Mouse (Mus musculus) lung, embryonic 14.5 days (tissue): ENCODE results near the gene Sco1. TPM values are rescaled to one million over a fixed set of nuclear protein-coding genes. Genes with fewer than 3 reads are reported as not detected.

Experiments used
- ATAC-seq: fragments of 200-750 bp; cut with Nextera tagmentation; 2 replicates; pipeline ENCODE4 v1.8.0; 2017; ENCODE audit warnings: mild to moderate bottlenecking, moderate TSS enrichment, moderate library complexity; ENCODE audit not compliant: insufficient read depth
- DNase-seq: peaks from one replicate; pipeline ENCODE4 v3.0.0-alpha.2; 2015
- H3K27ac ChIP-seq: fragments of 300-500 bp; sonication (generic); 2 replicates; pipeline ENCODE4 v1.5.1; 2014; ENCODE audit warnings: low read depth, mild to moderate bottlenecking, moderate library complexity
- H3K27me3 ChIP-seq: fragments of 300-500 bp; sonication (generic); 2 replicates; pipeline ENCODE4 v1.6.1; 2014; ENCODE audit warnings: low read length, control low read depth; ENCODE audit not compliant: insufficient read depth
- H3K36me3 ChIP-seq: fragments of 300-500 bp; sonication (generic); 2 replicates; pipeline ENCODE4 v1.6.1; 2014; ENCODE audit warnings: control low read depth; ENCODE audit not compliant: insufficient read depth
- H3K4me1 ChIP-seq: fragments of 300-500 bp; sonication (generic); 2 replicates; pipeline ENCODE4 v1.6.1; 2014; ENCODE audit warnings: antibody characterized with exemption, control low read depth; ENCODE audit not compliant: insufficient read depth
- H3K4me2 ChIP-seq: fragments of 300-500 bp; sonication (generic); 2 replicates; pipeline ENCODE4 v1.6.1; 2014; ENCODE audit warnings: mild to moderate bottlenecking
- H3K4me3 ChIP-seq: fragments of 300-500 bp; sonication (generic); 2 replicates; pipeline ENCODE4 v1.5.1; 2014; ENCODE audit warnings: low read depth, low read length
- H3K9ac ChIP-seq: fragments of 300-500 bp; sonication (generic); 2 replicates; pipeline ENCODE4 v1.6.1; 2014
- H3K9me3 ChIP-seq: fragments of 300-500 bp; sonication (generic); 2 replicates; pipeline ENCODE4 v1.6.1; 2016; ENCODE audit warnings: low read depth, low read length, control low read depth
- CTCF ChIP-seq: IDR thresholded peaks from 2 replicates; pipeline ENCODE4 v1.5.1; 2016; ENCODE audit warnings: antibody characterized with exemption, low read depth
- WGBS: fragments of 180-500 bp; shearing (Covaris S2); extraction: QIAGEN DNeasy Blood & Tissue Kit; methylation state at CpG from one replicate; pipeline ENCODE4 v1.1.7; 2014; 5-methylcytosine and 5-hydroxymethylcytosine counted together
- polyA plus RNA-seq: library from polyadenylated mRNA; unstranded; fragments of >200 nt; fragmentation: Nextera tagmentation; extraction: Ambion mirVana; gene quantifications from 2 replicates; pipeline ENCODE4 v1.2.1, GENCODE M21; 2014

Gene Sco1
- polyA plus RNA-seq, 1 experiment from 2014 or later = 20.3 TPM

DNA sequence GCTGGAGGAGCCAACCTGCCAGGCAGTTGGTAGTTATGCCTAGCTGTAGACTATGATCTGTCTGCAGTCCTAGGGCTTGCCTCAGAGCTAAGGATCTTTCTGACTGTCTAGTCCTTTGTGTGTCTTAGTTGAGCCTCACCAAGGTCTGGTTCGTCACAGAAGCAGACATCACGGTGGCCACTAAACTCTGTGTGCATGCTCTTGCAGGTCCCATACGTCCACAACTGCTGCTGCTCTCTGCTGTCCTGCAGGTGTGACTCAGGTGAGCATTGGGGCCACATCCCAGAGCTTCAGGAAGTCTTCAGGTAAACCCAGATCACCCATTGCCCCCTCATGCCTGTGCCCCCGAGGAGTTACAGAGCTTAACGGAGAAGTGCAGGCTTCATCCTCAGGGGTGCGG lies 26.4 kb downstream of the Sco1 start:
- Histone ChIP-seq H3K4me2 (no peak overlapping the region), H3K27me3 (peaks cover 3% of the 10 kb centered on the region; the same call in 1 of the 2 replicates), H3K36me3 (no peaks in the 10 kb centered on the region), H3K9ac (no peak overlapping the region), H3K4me1 (no peaks in the 10 kb centered on the region), H3K9me3 (no peaks in the 10 kb centered on the region), H3K4me3 (no peak overlapping the region), H3K27ac (no peak overlapping the region)
- ATAC-seq (no peak), DNase-seq (no peak)
- no peak for TF ChIP-seq CTCF
- WGBS = 80% methylated on average over 6 of the region's 6 CpGs

DNA sequence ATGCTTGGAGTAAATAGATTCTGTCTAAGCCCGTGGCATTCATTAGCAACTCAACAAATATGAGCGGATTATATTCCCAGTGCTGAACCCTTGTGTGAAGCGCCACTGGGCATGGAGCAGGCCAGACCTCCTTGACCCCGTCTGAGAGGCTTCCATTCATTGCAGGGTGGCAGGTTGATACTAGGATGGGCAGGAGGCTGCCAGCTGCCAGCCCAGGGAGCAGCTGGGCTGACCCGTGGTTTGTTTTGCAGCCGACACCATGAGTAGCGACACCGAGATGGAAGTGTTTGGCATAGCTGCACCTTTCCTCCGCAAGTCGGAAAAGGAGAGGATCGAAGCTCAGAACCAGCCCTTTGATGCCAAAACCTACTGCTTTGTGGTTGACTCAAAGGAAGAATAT lies 27.3 kb downstream of the Sco1 start:
- Histone ChIP-seq H3K27ac (no peak overlapping the region), H3K9ac (no peak overlapping the region), H3K27me3 (peaks cover 12% of the 10 kb centered on the region; the same call in 1 of the 2 replicates), H3K36me3 (no peaks in the 10 kb centered on the region), H3K4me3 (no peak overlapping the region), H3K4me2 (no peak overlapping the region), H3K9me3 (no peaks in the 10 kb centered on the region), H3K4me1 (no peaks in the 10 kb centered on the region)
- WGBS = 66% methylated on average over 11 of the region's 11 CpGs
- TF ChIP-seq CTCF = no peak
- no peak for ATAC-seq
- no peak for DNase-seq

DNA sequence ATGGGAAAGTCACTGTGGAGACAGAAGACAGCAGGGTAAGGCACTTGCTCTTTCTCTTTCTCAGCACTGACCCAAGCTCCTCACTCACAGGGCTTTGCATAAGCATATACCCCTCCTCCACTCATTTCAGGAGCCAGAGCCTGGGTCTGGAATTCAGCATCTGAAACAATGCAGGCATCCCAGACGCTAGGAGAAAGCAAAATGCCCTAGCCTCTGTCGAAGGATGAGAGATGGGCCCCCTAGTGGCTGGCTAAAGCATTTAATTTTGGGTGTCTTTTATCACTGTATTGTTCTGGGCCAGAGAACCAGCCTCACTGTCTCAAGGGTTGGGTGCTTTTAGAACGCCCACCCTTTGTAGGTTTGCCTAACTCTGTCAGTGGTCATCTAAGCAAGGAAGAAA lies 27.7 kb downstream of the Sco1 start:
- no peaks in the 10 kb centered on the region for H3K4me1 ChIP-seq
- TF ChIP-seq CTCF = peak; percentile 79
- DNase-seq (peak; percentile 81), ATAC-seq (0 out of 2 replicates have a peak, but pooled peaks have one; percentile 25)
- no peaks in the 10 kb centered on the region for H3K9me3 ChIP-seq
- no peaks in the 10 kb centered on the region for H3K36me3 ChIP-seq
- no peak overlapping the region for H3K27ac ChIP-seq
- no peak overlapping the region for H3K4me2 ChIP-seq
- peaks cover 15% of the 10 kb centered on the region; the same call in 1 of the 2 replicates for H3K27me3 ChIP-seq
- whole genome bisulfite sequencing = 12% methylated on average over 3 of the region's 3 CpGs
- no peak overlapping the region for H3K4me3 ChIP-seq
- H3K9ac ChIP-seq = no peak overlapping the region

DNA sequence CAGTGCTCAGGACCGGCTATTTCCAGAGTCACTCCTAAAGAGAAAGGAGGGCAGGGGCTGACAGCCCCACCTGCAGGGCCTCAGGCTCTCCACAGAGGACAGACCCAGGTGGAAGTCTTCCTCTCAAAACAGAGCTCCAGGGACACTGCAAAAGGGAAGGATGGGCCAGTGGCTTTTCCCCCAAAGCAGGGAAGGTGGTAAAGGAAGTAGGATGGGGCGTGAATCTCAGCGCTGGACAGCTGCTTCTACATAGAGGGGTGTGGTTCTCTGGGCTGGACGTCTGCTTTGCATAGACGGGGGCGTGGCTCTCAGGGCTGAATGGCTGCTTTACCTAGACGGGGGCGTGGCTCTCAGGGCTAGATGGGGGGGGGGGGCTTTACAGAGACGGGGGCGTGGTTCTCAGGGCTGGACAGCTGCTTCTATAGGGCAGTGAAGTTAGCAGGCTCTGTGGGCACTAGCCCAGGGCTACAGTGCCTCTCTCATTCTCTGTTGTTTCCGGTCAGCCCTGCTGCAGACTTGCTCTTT lies 28.7 kb downstream of the Sco1 start:
- peaks cover 15% of the 10 kb centered on the region; the same call in 1 of the 2 replicates for H3K27me3 ChIP-seq
- ATAC-seq (peak; percentile 89), DNase-seq (peak; percentile 82)
- no peak for TF ChIP-seq CTCF
- no peaks in the 10 kb centered on the region for H3K9me3 ChIP-seq
- H3K4me2 ChIP-seq = no peak overlapping the region; the same call in 1 of the 2 replicates
- whole genome bisulfite sequencing = 6% methylated on average over 11 of the region's 11 CpGs
- no peak overlapping the region for H3K4me3 ChIP-seq
- H3K27ac ChIP-seq = no peak overlapping the region
- H3K9ac ChIP-seq = no peak overlapping the region
- H3K36me3 ChIP-seq = no peaks in the 10 kb centered on the region
- H3K4me1 ChIP-seq = no peaks in the 10 kb centered on the region

DNA sequence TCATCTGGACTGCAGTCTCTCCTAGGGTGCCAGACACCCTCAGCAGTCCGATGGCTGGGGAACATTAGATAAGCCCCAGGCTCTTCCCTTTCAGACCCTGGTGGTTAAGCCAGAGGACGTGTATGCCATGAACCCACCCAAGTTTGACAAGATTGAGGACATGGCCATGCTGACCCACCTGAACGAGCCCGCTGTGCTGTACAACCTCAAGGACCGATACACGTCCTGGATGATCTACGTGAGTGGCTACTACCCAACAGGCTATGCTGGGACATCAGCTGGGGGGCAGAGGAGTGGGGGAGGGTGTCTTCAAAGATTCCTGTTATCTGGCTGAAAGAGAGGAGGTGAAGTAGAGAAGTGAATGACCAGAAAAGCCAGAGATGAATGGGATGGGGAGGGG lies 29.7 kb downstream of the Sco1 start:
- 76% methylated on average over 7 of the region's 7 CpGs for WGBS
- H3K9ac ChIP-seq = no peak overlapping the region
- no peaks in the 10 kb centered on the region for H3K9me3 ChIP-seq

DNA sequence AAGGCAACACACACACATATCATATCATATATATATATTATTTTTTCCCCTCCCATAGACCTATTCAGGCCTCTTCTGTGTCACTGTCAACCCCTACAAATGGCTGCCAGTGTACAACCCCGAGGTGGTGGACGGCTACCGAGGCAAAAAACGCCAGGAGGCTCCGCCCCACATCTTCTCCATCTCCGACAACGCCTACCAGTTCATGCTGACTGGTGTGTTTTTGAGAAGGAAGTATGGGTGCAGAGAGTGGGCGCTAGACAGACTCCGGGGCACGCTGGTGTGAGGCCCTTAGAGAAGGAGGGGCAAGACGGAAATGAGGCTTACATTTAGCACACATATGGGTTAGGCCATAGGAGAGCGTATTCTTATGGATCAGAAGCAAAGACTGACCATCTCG lies 30.3 kb downstream of the Sco1 start:
- no peak overlapping the region for H3K27ac ChIP-seq
- no peaks in the 10 kb centered on the region for H3K4me1 ChIP-seq
- ATAC-seq (no peak), DNase-seq (no peak)
- no peaks in the 10 kb centered on the region for H3K9me3 ChIP-seq
- no peak for TF ChIP-seq CTCF
- H3K4me3 ChIP-seq = no peak overlapping the region
- WGBS = 73% methylated on average over 13 of the region's 13 CpGs
- H3K27me3 ChIP-seq = peaks cover 15% of the 10 kb centered on the region; the same call in 1 of the 2 replicates
- no peak overlapping the region for H3K4me2 ChIP-seq
- H3K9ac ChIP-seq = no peak overlapping the region
- no peaks in the 10 kb centered on the region for H3K36me3 ChIP-seq

More for the DNA sequence above, 29.7 kb downstream of the Sco1 start:
- H3K27me3 ChIP-seq = peaks cover 15% of the 10 kb centered on the region; the same call in 1 of the 2 replicates
- TF ChIP-seq CTCF = no peak
- no peaks in the 10 kb centered on the region for H3K36me3 ChIP-seq
- H3K4me2 ChIP-seq = no peak overlapping the region
- H3K4me1 ChIP-seq = no peaks in the 10 kb centered on the region
- DNase-seq (no peak), ATAC-seq (no peak)
- H3K27ac ChIP-seq = no peak overlapping the region
- H3K4me3 ChIP-seq = no peak overlapping the region

DNA sequence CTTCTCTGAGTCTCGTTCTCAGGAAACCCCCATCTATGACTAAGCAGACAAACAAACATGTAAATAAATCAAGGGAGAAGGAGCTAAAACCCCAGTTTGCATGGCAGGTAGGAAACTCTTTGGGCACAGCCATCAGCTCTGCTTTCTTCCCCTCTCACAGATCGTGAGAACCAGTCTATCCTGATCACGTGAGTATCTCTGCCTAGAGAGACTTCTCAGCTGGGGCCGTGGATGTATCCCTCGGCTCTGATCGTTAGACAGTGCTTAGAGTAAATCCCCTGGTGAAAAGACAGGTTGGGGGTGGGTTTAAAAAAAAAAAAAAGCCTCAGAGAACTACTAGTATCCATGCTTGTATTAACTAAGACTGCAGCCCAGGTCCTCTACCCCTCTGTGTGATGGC lies 30.8 kb downstream of the Sco1 start:
- H3K9ac ChIP-seq = no peak overlapping the region
- no peaks in the 10 kb centered on the region for H3K9me3 ChIP-seq
- H3K27ac ChIP-seq = no peak overlapping the region
- no peak overlapping the region for H3K4me2 ChIP-seq
- no peaks in the 10 kb centered on the region for H3K36me3 ChIP-seq
- no peak for TF ChIP-seq CTCF
- WGBS = 67% methylated on average over 6 of the region's 6 CpGs
- no peaks in the 10 kb centered on the region for H3K4me1 ChIP-seq
- no peak overlapping the region for H3K4me3 ChIP-seq
- peaks cover 15% of the 10 kb centered on the region; the same call in 1 of the 2 replicates for H3K27me3 ChIP-seq
- DNase-seq (no peak), ATAC-seq (no peak)
